Mouse (Mus musculus): ENCODE measurements around the gene Tymp.

- TF ChIP-seq POLR2A (IDR thresholded peaks at IDR 0.05; ENCODE audit: extremely low read depth, insufficient read depth, low read length) = no peak
- no peak for TF ChIP-seq CTCF (IDR thresholded peaks at IDR 0.05; ENCODE audit: extremely low read depth, insufficient read depth, low read length)
These were observed 28.2 kb upstream of the Tymp start for GRCm38 (mm10) chr15:89404831-89405623.
